Mouse (Mus musculus): ENCODE data around the gene Atxn7l2.

Gene Atxn7l2

DNA sequence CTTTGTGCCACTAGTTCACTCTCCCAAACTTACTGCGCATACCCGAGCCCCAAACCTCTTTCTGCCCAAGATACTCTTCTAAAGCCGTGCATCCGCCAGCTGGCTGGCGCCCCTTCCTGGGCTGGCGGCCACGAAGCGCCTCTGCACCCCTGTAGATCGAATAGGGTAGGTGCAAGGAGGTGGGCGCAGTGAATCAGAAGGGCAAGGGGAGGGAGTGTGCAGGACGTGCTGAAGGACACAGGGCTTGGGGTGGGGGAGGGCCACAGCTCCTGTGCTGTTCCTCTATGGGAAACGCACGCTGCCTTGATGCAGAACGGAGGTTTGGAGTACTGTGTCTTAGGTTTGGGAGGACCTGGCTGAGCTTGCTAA, at the start of gene Atxn7l2:
Atxn7l2 (minus strand) TSS at position 164 of the 369 bp plus-strand sequence.
- CTCF ChIA-PET: interaction anchor here (0.9 to 2.3 kb wide), 2 partner anchors 9 to 31 kb away, joined by 5 to 32 read pairs; partner anchors contain the start of gene Cyb561d1

DNA sequence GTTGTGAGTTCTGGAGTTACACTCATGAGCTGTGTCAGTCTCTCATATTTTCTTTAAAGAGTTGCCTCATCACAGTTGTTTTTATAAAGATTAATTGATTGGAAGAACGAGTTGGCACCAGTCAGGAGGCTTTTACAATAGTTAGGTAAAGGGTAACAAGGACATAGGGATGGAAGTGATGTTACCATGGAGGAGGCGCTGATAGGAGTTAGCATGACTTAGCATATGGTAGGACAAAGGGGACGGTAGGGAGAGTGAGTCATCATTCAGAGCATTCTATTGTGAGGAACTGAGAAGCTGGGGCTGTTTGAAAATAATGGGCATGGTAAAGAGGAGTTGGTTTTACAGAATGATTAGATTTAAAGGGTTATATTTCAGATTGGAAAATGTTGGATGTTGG, 48.6 kb upstream of the Atxn7l2 start:
- CTCF ChIA-PET: no interaction called here

DNA sequence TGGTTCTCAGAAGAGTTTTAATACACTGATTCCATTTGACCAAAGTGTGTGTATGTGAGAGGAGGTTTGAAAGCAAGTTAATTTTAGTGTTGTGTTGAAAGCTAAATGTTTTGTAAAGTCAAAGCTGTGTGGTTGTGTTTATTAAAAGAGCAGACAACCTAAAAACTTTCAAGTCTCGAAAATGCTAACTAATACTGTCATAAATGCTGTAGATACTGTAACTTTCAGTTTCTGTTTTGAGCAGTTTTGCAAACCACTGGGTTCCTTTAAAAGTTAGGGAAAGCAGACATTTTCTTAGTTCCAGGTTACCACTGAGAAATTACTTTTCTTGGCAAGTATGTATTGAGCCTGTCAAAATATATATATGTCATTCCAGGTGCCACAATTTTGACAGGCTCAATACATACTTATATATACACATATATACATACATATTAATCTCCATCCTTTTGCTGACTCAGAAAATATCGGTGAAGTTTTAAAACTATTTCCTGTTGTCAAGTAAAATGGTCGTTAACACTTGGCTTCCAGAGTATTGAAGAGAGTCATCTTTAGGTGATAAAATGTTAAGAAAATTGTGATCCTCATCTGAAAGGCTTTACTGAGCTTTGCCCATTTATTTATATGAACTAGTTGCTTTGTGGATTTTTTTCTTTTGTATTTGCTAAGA, 47.2 kb upstream of the Atxn7l2 start:
- CTCF ChIA-PET: interaction anchor here (0.7 kb wide), 1 partner anchor 1025 kb away, joined by 3 read pairs; no protein-coding TSS in a partner anchor

DNA sequence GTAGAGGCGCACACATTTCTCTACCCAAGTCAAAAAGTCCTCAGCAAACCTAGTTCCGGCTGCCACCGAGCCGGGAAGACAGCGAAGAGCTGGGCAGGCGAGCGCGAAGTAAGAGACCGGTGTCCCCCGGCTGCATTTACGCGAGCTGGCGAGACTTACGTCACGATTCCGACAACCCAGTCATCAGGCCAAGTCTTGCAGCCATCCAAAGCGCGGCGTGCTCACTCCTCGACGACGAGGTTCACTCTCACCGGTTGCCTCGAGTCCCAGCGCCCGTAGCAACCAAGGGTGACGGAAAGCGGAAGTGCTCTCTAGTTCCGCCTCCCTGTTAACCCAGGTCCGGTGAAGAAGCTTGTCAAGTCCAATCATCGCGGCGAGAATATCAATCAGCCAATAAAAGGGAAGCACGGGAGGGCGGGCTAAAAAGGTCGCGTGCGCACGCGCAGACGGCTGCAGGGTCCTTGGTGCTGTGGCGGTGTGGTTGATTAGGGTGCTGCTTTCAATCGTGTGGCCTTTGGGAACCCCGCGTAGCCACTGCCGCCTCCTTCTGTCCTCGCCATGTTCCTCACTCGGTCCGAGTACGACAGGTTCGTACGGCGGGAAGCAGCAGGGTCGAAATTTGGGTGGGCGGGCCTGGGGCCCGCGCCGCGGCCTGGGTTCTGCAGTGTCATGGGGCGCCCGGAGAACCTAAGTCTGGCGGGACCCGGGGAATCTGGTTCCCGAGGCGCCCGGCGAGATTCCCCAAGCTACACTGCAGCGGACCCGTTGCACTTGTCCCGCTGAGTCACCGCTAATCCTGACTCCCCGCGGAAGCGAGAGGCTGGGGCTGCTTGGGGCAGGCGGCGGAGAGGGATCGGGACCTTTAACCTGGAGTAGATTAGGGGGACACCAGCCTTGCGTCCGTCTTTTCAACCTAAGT, 46.2 kb upstream of the Atxn7l2 start, which contains the start of gene Psma5:
Psma5 (plus strand) TSS at position 208 of the 919 bp plus-strand sequence.
- CTCF ChIA-PET: no interaction called here

DNA sequence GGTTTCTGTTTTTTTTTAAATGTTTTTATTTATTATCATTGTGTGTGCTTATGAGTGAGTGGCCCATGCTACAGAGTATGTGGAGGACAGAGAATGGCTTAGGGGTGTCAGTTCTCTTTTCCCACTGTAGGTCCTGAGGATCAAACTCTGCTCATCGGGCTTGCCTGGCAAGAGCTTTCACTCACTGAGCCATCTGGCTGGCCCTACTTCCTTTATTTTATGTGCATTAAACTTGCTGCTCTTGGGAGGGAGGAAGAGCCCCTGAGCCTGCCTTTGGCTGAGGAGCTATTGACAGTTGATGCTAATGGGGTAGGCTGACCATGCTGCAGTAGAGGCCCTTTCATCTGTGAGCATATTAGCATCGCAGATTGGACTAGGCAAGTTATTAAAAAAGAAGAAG, 36.1 kb upstream of the Atxn7l2 start:
- CTCF ChIA-PET: no interaction called here

DNA sequence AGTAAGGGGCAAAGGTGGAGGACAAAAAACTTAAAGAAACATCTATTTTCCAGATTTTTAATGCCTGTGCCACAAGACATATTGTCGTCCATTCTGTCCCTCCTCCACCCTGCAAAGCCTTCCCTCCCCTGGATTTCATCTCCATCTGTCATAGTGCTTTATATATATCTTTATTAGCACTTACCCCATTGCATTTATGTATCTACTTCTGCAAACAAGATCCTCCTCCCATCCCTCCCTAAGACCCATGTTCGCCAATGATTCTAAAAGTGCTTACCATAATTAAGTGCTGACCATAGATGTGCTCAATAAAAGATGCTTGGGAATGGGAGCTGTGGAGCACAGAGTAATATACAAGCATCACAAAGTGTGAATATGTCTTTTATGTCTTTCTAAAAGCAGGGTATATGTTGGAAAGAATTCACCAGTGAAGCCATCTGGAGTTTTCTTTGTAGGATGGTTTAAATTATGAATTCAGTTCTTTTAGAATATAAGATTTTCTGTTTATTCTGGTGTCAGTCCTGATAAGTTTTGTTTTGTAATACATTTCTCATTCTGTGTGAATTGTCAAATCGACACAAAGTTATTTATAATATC, 30.6 kb upstream of the Atxn7l2 start:
- CTCF ChIA-PET: no interaction called here

DNA sequence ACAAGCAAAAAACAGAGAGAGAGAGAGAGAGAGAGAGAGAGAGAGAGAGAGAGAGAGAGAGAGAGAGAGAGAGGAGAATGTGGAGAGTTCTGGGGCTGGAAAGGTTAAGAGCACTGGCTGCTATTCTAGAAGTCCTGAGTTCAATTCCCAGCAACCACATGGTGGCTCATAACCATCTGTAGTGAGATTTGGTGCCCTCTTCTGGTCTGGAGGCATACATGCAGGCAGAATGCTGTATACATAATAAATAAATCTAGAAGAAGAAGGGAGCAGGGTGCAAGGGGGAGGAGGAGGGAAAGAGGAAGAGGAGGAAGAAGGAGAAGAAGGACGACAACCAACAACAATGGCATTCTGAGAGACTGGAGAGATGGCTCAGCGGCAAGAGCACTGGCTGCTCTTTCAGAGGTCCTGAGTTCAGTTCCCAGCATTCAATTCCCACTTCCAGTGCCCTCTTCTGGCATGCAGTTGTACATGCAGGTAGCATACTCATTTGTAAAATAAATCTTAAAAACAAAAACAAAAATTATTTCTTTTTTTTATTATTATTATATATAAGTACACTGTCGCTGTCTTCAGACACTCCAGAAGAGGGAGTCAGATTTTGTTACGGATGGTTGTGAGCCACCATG, 26.9 kb upstream of the Atxn7l2 start:
- CTCF ChIA-PET: interaction anchor here (0.7 kb wide), 1 partner anchor 43 kb away, joined by 8 read pairs; no protein-coding TSS in a partner anchor

DNA sequence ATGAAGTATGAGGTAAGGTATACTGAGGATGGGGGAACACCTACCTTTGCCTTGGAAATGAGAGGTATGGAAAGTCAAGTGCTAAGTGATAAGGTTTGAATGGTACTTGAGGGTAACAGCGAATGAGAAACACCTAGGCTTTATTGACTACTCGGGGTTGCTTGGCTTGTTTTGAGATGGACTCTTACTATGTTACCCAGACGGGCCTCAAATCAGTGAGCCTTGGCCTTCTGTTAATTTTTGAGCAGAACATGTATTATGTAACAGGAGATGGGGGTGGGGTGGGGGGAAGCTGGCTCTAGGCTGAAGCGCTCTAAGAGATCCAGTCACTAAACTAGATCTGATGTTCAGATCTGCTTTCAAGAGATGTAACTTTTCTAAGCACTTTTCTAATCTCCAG, 20.9 kb upstream of the Atxn7l2 start:
- CTCF ChIA-PET: no interaction called here

DNA sequence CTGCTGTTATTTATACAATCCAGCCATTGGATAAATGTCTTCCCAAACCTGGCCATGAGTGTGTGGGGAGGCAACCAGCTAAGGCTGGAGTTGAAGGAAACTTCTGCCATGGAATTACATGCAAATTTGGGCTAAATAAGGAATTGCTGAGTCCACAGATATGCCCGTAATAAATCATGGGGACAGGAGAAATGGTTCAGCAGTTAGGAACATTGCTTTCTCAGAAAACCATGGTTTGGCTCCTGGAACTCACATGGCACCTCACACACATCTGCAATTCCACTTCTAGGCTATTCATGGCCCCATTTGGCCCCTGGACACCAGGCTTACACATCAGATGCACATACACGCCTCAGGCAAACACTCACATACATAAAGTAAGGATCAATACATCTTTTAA, 16.8 kb upstream of the Atxn7l2 start:
- CTCF ChIA-PET: no interaction called here

DNA sequence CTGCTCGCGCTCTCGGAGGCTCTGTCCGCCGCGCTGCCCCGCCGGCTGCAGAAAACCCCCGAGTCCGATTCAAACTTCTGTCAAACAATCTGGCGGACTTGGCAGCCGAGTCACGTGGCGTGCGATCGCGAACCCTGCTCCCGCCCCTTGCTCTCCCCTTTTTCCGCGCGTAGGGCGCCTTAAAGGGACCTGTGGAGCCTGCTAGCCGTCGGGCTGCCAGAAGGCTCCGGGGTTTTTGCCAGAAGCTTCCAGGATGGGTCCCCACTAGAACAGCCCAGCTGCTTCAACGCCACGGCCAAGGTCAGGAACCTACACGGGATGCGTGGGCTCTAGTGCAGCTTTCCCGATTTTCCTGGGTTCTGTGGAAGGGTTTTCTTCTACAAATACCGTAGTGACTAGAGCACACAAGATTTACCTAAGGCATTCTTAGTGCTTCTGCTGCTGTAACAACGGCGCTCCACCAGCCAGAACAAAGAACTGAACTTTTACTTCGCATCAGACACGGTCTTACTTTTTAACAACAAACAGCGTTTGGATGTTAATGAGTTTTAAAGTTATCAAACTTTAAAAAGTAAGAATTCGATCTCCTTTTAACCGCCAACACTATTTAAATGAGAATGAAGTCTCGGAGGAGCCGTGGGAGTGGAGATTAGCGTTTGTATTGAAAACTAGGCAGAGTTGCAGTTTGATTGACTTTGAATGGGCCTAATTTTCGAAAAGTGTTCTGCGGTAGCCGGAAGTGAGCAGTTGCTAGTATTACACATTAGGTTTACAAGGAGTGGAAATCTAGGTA, 16.0 kb upstream of the Atxn7l2 start, which contains the start of gene Sypl2:
Sypl2 (minus strand) TSS at position 91 of the 793 bp plus-strand sequence.
- CTCF ChIA-PET: no interaction called here

DNA sequence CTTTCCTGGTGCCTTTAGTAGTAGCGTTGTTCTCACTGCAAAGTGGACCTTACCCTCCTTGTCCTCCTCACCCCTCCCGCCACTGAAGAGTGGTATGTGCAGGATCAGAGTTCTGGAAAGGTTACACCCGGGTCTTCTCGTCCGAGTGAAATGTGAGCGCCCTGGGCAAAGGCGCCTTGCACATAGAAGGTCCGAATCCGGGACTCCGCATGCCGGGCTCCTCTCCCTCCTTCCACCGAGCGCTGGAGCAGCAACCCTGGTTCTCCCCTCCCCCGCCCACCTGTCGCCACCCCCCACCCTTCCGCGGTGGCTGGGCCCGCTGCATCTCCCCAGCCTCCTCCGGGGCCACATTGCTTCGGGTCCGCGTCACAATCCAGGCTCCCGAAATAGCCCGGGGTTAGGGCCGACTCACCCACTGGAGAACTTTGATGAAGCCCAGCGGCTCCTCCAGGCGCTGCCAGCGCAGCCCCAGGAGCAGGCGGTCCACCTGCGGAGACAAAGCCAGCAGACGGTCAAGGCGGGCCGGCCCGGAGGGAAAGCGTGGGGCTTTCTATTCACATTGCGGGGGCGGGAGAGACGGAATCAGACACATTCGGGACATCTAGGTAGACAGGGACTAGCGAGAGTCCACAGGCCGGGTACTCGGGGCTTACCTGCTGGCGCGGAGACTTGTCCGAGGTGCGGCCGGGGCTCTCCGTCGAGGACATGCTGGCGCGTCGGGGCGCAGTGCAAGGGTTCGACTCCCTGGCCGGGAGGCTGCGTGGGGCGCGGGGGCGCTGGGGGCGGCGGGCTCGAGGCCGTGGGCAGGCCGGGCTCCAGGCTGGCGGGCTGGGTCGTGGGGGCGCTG, 15.2 kb upstream of the Atxn7l2 start:
- CTCF ChIA-PET: interaction anchor here (0.6 kb wide), 1 partner anchor 29 kb away, joined by 3 read pairs; no protein-coding TSS in a partner anchor

DNA sequence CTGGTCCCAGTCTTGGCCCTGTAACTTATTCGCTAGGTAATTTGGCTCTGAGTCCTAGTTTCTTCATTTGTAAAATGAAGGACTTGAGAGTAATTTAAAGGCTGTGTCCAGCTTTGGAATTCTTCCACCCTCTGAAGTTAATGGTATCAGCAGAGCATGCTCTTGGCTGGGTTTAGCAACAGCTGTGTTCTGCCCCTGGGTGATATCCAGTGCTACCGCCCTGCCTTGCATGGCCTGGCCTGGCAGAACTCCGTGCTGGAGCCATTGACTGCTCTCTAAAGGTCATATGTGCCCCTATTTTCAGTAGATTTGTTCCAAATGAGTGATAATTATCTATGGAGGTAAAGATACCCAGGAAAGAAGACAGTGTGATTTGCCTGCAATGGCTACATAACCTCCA, 9.9 kb upstream of the Atxn7l2 start:
- CTCF ChIA-PET: interaction anchor here (0.7 kb wide), 1 partner anchor 600 kb away, joined by 6 read pairs; no protein-coding TSS in a partner anchor

DNA sequence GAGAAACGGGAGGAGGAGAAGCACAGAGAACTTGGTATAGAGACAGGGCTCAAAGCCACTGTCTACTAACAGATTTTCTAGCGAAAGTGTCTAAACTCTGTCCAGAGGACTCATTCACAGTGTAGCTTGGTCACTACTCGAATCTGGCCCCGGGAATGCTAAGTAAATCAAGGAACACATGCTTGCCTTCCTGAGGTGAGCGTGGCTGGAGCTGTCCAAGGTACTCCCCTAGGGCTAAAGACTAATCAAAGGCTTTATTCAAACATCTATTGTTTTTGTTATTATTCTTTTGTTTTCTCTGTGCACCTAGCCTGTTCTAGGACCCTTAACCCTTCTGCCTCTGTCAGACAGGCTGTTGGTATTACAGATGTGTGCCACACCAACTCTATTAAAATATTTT, 4.0 kb upstream of the Atxn7l2 start:
- CTCF ChIA-PET: no interaction called here

DNA sequence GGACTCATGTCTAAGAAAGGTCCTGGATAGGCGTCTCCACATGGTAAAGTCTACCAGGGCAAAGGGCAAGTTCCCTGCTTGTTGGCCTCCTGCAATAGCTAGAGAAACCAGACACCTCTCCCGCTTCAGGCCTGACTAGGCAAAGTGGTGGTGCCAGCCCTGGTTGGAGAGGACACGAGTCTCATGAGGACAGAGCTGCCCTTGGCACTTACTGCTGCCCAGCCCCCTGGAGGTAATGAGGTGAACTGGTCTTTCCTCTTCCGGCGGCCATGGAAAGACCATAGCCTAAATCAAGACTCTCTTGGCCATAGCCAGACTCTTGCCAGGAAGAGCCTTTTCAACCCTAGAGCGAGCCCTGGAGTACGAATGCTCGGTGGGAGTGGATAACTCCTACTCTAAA, 1.7 kb upstream of the Atxn7l2 start:
- CTCF ChIA-PET: no interaction called here

DNA sequence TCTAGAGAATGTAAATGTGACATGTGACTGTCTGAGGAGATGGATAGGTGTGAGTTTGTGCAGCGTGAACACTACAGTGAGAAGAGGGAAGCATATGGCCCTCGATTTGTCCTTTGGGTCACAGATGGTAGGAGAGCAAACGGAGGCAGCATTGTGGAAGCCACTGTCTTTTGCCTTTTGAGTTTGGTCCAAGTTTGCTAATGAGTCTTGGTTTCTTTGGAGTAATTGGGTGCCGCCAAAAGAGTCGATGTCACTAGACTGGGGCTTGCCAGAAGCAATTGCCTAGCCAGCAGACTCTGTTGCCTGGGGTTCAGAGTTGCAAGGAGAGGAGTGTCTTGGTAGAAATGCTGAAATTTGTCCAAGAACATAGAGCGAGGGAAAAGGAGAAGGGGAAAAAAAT, 1.1 kb upstream of the Atxn7l2 start:
- CTCF ChIA-PET: no interaction called here

DNA sequence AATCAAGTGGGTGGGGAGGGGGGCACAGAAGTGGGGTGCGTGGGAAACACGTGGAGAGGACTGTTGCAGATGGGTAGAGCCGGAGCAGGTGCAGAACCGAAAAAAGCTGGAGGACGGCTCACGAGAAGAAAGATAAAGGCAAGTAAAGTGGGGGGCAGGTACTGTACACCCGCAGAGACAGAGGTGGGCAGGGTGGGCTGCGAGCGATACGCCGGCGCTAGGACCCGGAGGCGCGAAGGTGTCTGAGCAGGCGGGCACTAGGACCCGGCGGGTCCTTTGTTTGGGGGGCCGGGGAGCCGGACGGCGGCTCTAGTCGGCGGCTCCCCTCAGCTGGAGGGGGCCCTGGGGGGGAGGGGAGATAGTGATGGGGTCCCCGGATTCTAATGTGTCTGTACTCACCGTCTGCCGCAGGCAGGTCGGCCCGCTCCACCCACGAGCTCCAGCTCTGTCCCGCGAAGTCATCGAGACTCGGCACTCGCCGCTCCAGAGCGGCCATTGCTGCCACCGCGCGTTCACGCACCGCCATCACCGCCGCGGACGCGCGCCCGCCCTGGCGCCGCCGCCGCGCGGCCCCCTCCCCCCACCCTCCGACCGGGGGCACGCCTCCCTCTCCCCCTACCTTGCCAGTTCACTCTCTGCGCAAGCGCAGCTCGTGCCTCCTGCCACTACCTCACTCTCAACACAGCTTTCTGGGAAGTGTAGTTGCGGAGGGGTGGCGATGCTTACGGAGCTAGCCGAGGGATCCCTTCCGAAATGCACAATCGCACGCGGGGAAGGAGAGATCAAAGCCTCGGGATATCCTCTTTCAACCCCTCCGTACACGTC, 576 bp downstream of the Atxn7l2 start:
- CTCF ChIA-PET: interaction anchor here (0.6 to 2.3 kb wide), 3 partner anchors 9 to 1200 kb away, joined by 4 to 32 read pairs (median 5); partner anchors contain the start of gene Cyb561d1

DNA sequence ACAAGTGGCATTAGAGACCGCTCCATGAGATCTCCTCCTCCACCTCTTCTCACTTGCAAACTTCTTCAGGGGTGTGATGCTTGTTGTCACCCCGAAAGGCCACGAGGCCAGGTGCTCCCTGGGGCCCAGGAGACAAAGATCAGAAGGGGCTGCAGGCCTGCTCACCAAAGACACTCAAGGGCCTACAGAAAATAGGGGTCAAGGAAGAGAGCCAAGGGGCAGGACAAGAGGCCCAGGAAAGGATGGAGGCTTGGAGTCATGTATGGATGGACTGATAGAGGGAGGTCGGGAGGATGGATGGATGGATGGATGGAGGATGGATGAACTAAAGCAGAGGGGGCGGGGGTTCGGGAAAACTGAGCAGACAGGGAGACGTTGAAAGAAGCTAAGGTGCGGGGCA, 1.2 kb downstream of the Atxn7l2 start:
- CTCF ChIA-PET: interaction anchor here (0.6 to 2.3 kb wide), 4 partner anchors 8 to 1201 kb away, joined by 3 to 32 read pairs (median 4); partner anchors contain the start of gene Cyb561d1

DNA sequence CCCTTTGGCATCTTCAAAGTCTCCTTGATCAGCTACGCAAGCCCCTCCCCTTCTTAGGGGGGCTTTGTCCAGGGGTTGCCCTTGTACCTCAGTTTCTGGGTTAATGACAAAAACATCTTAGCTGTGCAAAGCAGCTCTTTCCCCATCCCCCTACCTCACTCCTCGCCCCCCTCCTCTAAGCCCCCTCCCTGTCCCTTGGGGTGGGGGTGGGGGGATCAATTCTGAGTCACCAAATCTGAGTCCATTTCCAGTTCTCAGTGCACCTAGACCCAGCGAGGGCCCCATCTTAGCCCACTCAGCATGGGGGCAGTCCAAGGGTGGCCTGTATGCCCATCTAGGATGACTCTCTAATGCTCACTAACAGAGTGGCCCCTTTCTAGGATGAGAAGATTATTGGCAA, 1.7 kb downstream of the Atxn7l2 start:
- CTCF ChIA-PET: interaction anchor here (1.1 to 2.3 kb wide), 2 partner anchors 8 to 45 kb away, joined by 3 to 32 read pairs; partner anchors contain the start of gene Cyb561d1
